Mouse (Mus musculus) right cerebral cortex, postnatal 36 days (tissue): ENCODE measurements around the gene Myo10.

Experiments used
- DNase-seq, 2 experiments: peaks; one replicate each; pipeline ENCODE4 v3.0.0; 2022; ENCODE audit warnings: low spot score in 2 of 2, mixed read lengths in 1 of 2

The Myo10 gene

DNA sequence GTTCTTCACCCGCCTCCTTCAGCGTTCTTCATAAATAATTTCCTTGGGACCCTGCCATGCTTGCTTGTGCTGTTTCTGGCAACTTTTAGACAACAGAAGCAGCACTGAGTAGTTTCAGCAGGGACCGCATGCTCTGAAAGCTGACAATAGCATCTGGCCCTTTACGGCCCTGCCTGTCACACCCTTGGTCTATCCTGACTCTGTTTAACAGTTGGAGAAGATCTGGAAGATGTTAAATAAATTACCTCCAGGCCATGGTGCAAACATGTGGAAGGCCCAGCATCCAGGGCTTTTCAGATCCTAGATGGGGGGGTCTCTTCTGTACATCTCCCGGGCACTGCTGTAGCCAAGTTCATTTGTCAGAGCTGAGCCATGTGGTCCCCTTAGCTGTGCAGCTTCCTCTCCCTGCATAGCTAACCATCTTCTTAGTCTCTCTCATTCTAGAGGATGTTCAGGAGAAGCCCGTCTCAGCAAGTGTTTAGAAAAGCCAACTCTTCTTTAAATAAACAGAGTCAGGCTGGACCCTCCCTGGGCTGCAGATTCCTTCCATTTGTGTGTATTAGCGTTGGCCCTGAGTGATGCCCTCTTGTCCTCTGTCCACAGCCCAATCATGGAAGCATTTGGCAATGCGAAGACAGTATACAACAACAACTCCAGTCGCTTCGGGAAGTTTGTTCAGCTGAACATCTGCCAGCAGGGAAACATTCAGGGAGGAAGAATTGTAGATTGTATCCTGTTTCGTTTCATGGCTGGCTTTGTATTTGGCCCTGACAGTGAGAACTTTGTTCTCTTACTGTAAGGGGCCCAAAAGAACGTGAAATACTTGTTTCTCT, 101.2 kb downstream of the Myo10 start:
- no peak for DNase-seq

DNA sequence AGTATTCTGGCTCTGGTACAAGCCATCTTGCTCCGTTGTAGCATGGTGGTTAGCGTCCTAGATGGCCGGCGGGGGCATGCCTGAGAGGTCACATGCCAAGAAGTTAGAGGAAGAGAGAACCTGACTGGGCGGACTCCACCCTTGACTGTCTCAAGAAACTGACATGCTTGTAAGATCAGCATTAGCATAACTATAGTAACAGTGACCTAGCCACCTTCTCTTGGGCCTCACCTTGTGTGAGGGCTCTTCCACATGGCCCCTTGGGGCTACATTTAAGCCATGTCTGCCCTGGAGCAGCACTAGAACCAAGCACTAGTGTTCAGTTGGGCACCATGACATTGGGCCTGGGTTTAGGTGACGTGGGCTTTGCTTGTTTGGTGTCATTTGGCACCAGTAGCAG, 102.2 kb downstream of the Myo10 start:
- DNase-seq: no peak

DNA sequence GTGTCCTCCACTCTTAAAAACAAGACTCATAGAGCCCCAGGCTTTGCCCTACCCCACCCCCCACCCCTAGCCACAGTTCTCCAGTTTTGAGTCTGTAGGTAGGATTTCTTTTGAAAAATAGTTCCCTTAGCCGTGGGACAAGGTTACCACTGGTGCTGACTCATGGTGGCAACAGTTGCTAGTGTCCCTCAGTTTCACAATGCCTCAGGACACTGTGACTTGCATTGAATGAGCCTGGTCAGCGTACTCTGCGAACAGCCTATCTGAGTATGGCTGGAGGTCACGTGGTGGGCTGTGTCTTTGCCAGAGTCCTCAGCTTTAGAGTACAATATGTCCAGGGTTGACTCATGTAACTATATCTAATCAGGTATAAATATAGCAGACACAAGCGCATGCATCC, 104.5 kb downstream of the Myo10 start:
- no peak for DNase-seq

DNA sequence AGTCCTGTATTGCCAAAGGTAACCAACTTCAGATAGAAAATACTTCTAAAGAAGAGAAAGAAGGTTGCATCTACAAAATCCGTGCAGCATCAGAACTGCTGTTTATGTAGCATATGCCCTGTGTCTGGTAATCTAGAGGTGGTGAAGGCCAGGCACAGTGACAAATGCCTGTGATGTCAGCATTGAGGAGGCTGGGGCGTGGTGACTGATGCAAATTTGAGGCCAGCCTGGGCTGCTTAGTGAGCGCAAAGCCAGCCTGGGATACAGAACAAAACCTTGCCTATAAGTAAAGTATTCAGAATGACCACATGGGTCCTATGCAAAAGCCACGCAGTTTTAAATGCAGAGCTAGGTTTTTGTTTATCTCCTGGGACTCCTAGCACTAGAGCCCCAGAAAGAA, 106.2 kb downstream of the Myo10 start:
- no peak for DNase-seq

DNA sequence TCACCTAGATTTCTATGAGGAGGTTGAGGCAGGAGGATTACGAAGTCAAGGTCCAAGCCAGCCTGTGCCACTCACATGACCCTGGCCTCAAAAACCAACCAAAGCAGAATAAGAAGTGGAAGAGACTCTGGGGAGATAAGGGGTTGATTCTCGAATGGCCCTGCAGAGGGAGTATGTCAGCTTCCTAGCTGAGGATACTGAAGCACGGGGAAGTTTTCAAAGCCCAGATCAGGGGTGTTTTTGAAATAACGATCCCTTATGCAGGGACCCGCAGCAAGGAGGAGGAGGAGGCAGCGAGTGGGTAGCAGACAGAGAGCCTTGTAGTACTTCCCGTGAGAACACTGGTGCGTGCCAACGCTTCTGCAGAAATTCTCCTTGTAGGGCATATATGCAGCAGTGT, 108.7 kb downstream of the Myo10 start:
- no peak for DNase-seq

DNA sequence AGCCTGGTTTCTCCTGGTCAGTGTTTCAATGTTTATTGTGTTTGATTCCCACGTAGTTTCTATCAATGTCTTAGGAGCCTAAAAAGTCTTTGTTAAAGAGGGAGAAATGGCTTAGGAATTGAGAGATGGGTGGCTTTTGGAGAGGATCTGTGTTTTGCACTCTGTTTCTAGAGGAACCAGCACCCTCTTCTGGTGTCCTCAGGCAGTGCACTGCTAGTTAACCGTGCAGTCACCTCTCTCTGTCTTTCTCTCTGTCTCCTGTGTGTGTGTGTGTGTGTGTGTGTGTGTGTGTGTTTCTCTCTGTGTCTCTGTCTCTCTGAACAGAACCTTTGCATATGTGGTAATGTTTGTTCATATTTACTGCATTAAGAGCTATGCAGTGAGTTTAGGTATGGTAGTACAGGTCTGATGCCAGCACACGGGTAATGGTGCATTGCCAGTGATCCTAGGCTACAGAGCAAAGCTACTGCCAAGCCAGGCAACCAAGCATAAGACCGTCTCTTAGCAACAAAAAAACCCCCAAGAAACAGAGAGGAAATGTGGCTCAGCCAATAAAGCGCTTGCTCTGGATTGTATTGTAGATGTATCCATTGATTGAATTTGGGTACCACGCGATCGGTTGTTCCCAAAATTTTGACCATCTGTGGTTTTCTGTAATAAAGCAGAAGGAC, 110.6 kb downstream of the Myo10 start:
- DNase-seq: no peak

DNA sequence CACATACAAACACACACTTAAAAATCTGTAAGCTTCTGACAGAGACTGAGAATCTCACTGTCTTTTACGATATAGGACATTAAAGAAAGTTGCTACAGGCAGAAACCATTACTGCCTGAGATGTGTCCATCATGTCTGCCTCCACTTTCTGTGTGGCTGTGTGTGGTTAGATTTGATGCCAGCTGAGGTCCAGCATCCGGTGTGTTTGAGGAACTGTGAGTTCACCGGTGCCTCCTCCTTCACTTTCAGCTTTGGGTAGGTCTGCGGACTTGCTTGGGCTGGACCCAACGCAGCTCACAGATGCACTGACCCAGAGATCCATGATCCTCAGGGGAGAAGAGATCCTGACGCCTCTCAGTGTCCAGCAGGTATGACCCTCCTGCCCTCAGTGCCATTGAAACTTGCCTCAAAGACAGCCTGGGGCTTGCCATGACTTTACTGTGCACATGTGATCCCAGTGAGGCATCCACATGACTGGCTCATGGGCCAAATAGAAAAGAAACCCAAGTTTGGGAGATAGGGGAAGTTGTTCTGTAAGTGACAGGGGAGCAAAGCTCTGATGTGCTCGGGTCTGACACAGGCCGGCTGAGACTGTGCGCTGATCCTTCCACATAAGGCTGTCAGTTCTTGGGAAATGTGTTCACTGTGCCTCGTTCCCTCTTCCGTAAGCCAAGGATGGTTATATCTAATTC, 111.6 kb downstream of the Myo10 start:
- no peak for DNase-seq

DNA sequence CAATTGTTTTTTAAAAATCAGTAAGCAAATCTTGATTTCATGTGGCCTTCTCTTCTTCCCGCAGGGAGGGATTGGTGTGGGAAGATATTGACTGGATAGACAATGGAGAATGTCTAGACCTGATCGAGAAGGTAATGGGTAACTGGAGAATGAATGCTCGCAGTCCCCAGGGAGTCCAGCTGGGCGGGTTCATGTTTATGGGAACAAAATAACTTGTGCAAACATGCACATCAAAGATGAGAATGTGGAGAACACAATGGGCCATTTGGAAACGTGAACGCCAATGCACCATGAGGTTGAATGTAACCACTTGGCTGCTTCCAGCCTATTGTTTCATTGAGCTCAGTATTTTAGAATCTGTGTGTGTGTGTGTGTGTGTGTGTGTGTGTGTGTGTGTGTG, 114.2 kb downstream of the Myo10 start:
- no peak for DNase-seq

DNA sequence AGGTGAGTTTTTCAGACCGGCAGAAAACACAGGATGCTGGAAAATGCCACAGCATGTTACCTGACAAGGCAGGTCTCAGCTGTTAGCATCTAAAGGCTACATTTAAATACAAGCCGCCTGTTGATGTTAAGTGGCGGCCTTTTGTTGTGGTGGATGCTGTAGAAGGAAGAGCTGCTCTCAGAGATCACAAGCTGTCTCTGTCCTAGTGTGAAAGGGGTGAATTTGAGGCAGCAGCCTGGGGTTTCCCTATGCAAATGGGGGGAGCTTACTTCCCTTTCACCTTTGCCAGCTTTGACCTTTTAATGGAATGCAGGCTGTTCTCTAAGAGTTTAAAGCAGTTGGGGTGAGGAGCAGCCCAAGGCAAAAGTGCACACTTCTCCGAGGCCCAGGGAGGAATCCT, 117.9 kb downstream of the Myo10 start:
- DNase-seq: no peak

DNA sequence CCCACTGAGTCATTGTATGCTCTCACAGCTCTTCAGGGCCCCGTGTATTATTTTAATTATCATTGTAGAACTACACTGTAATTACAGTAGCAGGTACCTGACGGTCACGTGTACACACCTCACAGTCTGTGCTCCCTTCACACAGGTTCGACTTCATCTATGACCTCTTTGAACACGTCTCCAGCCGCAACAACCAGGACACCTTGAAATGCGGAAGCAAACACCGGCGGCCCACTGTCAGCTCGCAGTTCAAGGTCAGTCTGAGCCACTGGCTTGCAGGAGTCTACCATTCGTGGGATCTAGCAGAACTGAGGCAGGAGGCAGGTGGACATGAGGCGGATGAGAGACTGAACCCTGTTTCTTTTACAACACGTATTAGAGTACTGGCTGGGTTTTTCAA, 119.9 kb downstream of the Myo10 start:
- no peak for DNase-seq

DNA sequence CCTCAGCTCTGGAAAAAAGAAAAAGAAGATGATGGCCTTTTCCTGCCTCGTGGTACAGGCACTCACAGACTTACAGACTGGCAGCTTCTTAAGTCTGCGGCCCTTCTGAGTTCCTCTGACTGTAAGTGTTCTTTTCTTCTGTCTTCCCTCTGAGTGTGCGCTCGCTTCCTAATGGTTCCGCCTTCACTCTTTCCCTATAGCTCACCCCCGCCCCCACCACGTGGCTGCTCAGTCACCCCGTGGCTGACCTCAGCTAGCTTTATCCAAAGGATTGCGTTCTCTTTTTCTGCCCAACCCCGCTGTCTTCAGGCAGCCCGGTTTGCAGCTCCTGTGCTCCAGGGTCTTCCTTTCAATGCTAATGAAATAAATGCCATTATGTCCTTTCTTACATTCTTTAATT, 129.2 kb downstream of the Myo10 start:
- no peak for DNase-seq

DNA sequence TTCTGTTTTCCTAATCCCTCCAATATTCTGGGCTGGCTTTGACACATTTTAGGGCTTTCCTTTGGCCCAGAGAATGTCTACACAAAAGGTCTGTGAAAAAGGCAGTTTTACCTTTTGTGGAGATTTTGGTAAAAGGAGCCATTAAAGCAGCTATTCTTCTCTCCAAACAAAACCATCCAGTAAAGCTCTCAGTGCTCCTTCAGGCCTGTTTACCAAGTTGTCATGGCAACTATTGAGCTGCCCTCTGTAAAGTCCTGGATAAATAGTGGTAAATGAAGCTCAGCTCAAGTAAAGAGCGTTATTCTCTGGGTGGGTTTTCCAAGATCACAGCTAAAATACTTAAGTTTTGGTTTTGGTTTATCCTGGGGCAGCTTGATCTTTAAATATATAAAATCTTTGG, 130.3 kb downstream of the Myo10 start:
- DNase-seq: no peak

DNA sequence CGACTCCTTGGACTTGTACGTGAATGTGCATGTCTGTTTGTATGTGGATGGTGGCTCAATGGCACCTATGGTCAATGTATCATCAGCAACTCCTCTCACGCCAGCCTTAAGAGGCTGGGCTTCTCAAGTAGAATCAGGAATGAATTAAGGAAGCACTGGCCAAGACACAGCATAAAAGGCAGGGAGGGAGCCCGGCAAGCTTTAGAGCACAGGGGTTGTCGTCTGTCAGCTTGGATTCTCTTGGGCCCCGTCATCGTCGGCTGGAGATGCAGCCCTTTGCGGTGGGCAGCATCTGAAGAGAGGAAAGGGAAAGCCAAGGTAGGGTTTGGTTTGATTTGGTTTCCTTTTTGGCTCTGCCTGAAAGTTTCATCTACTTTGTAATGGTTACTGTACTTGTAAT, 130.7 kb downstream of the Myo10 start:
- no peak for DNase-seq

DNA sequence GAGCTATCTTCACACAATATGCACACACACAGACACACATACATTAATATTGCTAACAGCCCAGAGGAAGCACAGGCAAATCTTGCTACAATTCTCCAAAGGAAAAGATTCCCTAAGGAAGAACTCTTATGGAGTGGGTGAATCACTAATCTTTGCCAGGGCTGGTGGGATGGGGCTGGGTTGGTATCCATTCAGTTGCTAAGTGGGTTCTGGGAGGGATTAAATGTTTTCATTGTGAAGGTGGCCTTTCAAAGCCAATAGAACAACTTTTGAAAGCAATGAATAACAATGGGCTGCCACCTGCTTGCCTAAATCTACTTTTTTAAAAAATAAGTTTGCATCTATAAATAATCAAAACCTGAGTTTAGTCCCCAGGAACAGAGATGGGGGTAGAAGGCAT, 131.6 kb downstream of the Myo10 start:
- no peak for DNase-seq

DNA sequence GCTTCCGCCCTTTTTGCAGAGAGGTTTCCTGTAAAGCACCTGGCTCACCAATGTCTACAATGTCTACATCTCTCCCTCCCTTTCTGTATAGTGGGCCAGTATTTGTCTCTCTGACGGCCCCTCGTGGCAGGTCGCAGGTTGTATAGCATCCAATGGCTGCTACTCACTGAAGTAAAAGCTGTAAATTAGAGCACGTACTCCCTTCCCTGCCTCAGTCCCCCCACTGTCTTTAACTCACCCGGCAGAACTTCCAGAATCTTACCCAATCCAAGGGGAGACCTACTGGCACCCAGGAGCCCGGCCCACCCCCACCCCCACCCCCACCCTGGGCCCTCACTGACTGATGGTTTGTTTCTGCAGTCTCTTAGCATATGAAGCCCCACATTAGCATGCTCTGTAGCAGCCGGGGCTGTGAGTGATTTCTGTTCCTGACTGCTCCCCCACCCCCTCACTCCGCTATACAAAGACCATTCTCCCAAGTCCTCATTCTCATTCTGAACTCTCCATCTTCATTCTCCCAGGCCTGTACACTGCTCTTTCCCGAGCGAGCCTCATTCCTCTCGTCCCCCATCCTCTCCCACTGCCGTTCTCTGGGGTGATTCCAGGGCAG, 132.1 kb downstream of the Myo10 start:
- DNase-seq: no peak

DNA sequence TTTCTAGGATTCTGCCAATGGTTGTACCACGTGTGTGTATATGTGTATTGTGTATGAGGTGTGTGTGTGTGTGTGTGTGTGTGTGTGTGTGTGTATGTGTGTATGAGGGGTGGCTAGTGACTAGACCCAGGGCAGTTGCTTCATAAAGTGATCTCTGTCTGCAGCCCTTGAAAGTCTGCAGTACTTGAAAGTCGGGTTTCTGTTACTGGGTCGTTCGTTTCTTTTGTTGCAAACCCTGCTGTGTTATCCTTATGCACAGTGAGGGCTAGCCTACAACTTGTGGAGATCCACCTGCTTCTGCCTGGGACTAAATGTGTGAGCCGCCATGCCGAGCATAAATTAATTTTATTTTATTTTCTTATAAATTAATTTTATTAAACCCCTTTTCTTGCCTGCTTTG, 133.2 kb downstream of the Myo10 start:
- no peak for DNase-seq

DNA sequence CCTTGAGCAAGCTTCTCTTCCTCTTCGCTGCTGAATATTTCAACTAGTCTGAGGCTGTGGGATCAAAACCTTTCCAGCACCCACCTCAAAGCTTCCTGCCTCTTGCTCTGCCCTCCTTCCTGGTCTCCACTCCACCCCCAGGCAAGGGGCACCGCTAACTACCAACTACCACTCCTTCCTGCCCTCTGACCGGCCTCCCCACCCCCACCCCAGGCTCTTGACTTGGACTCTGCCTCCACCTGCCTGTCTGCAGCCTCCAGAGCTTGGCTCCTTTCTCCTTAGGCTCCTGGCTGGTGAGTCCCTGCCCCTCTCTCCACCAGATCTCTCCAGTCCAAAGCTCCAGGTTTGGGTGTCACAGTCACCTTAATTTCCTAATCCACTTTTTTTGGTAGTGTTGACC, 133.7 kb downstream of the Myo10 start:
- no peak for DNase-seq

DNA sequence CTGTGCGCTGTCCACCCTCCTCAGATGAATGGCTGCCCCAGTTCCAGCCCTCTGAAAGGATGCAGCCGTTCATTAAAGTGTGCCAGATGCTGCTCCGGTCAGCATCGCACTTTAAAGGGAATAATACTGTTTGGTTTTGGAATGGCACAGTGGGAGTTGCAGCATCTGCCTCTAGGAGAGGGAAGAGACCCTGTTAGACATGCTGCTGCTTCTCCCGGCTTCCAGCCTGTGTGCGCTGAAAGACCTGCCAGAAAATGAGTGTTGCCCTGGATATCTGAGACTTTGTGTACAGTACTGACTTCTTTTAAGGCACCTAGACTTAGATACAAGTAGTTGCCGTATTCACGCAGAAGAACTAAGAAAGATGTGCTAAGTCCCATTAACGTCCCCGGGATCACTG, 135.7 kb downstream of the Myo10 start:
- no peak for DNase-seq

DNA sequence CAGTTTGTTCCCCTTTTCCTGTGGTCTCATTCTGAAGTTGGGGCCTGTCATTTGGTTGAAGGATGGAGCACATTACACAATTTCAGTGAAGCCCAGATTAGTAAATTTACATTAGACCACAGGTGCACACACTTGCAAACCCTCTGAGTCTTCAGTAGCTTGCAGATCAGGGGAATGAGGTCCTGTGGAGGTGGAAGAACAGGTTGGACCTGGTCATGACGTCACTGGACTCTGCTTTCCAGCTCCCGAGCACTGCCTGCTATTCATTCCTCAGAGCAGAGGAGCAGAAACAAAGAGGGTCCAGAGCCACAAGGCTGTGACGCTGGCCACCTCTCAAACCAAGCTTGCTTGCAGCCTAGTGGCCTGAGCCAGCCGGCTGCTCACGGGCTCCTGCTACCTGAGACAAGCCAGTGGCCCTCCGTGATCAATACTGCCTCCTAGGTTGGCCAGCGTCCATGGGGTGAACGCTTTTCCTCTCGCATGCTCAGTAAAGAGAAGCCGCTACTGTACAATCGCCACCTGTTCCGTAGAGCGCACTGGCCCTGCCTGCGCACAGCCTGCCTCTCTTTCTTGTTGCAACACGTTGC, 136.3 kb downstream of the Myo10 start:
- DNase-seq: no peak

DNA sequence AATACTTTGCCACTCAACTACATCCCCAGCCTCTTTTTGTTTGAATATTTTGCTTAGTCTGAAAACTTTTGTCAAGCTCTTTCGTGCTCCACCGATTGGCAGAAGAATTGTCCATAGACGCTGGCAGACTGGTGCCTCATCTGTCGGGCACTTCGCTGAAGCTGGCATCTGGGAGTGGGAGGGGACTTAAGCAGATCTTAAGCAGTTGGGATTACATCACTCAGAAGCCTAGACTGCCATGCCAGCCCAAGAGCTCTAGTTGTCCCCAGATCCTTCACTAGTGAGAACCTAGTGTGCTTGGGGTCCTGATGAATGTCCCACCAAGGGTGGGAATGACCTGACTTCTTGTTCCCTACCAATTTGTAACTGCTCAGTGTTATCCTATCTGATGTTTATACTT, 138.0 kb downstream of the Myo10 start:
- peak; percentile 41 to 49 for DNase-seq

DNA sequence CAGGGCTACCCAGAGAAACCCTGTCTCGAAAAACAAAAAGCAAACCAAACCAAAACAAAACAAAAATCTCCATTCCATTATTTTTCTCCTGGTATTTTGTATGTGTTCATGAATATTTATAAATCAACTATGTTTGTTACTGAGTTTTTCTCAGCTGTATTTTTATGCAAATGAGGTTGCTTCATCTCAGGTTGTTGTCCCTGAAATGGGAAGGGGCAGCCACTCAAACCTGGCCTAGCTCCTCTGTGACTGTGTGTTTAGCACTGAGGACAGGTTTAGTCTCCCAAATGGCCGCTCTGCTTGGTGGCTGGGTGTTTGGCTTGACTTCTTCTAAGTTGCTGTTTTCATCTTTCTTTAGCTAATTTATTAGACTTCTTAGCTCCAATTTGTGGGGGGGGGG, 138.7 kb downstream of the Myo10 start:
- no peak for DNase-seq

DNA sequence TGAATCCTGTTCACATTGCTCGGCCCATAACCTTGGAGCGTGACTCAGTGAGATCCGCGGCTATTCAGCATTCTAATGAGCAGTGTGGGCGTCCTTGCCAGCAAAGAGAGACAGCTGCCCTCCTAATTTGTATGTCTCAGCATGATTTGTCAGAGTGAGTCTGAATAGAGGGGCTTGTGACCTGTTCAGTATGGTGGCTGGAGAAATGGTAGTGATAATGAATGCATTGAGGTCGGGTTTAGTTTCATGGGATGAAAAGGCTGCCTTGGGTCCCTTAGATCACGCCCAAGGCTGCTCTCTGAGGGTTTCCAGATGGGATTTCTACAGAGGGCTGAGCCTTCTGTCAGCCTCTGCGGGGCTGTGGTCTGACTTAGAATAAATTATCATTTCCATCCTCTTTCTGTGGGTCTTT, 139.5 kb downstream of the Myo10 start:
- DNase-seq: peak in 1 of 2 experiments; percentile 45
